Mouse (Mus musculus) stomach, embryonic 16.5 days (tissue): ENCODE data around the gene Cdk2ap2. TPM values are rescaled to one million over a fixed set of nuclear protein-coding genes. Genes with fewer than 3 reads are reported as not detected.

Experiments used
- ATAC-seq: fragments of 200-750 bp; cut with Nextera tagmentation; 2 replicates; pipeline ENCODE4 v1.8.0; 2017; ENCODE audit warnings: moderate number of reproducible peaks, moderate TSS enrichment; ENCODE audit not compliant: insufficient read depth, low FRiP score
- H3K27ac ChIP-seq: fragments of 300-500 bp; sonication (generic); 2 replicates; pipeline ENCODE4 v1.5.1; 2014; ENCODE audit warnings: low read length
- H3K27me3 ChIP-seq: fragments of 300-500 bp; sonication (generic); 2 replicates; pipeline ENCODE4 v1.6.1; 2014; ENCODE audit warnings: low read length, control low read depth, mixed read lengths; ENCODE audit not compliant: control insufficient read depth, insufficient read depth
- H3K36me3 ChIP-seq: fragments of 300-500 bp; sonication (generic); 2 replicates; pipeline ENCODE4 v1.6.1; 2014; ENCODE audit warnings: low read length; ENCODE audit not compliant: control insufficient read depth, insufficient read depth
- H3K4me1 ChIP-seq: fragments of 300-500 bp; sonication (generic); 2 replicates; pipeline ENCODE4 v1.6.1; 2014; ENCODE audit warnings: low read length, control low read depth, mixed read lengths; ENCODE audit not compliant: control insufficient read depth, insufficient read depth
- H3K4me2 ChIP-seq: fragments of 300-500 bp; sonication (generic); 2 replicates; pipeline ENCODE4 v1.6.1; 2014; ENCODE audit warnings: low read depth, low read length, mixed read lengths
- H3K4me3 ChIP-seq: fragments of 300-500 bp; sonication (generic); replicated peaks from 2 replicates; pipeline ENCODE4 v1.5.1; 2014; ENCODE audit warnings: mild to moderate bottlenecking, low read length
- H3K9ac ChIP-seq: fragments of 300-500 bp; sonication (generic); 2 replicates; pipeline ENCODE4 v1.6.1; 2014; ENCODE audit warnings: low read length
- H3K9me3 ChIP-seq: fragments of 300-500 bp; sonication (generic); replicated peaks from 2 replicates; pipeline ENCODE4 v1.6.1; 2016; ENCODE audit warnings: low read length, control low read depth; ENCODE audit not compliant: control insufficient read depth
- WGBS: fragments of 180-500 bp; shearing (Covaris S2); extraction: QIAGEN DNeasy Blood & Tissue Kit; methylation state at CpG from one replicate; pipeline ENCODE4 v1.1.7; 2014; 5-methylcytosine and 5-hydroxymethylcytosine counted together
- polyA plus RNA-seq: library from polyadenylated mRNA; unstranded; fragments of >200 nt; fragmentation: Nextera tagmentation; extraction: Ambion mirVana; gene quantifications from 2 replicates; pipeline ENCODE4 v1.2.1, GENCODE M21; 2015

Gene Cdk2ap2
- polyA plus RNA-seq, 1 experiment from 2014 or later: 115 TPM

GRCm38 (mm10) chr19:4095802-4096201, 1.2 kb upstream of the Cdk2ap2 start:
- H3K9me3 ChIP-seq: no peaks in the 10 kb centered on the region
- ATAC-seq: no peak
- WGBS: 76% methylated on average over 3 of the region's 3 CpGs
- no peak overlapping the region for H3K27ac ChIP-seq
- no peak overlapping the region for H3K4me2 ChIP-seq
- H3K9ac ChIP-seq: no peak overlapping the region
- no peaks in the 10 kb centered on the region for H3K27me3 ChIP-seq
- no peaks in the 10 kb centered on the region for H3K36me3 ChIP-seq
- peaks cover 37% of the 10 kb centered on the region for H3K4me1 ChIP-seq
- H3K4me3 ChIP-seq: no peak overlapping the region

DNA sequence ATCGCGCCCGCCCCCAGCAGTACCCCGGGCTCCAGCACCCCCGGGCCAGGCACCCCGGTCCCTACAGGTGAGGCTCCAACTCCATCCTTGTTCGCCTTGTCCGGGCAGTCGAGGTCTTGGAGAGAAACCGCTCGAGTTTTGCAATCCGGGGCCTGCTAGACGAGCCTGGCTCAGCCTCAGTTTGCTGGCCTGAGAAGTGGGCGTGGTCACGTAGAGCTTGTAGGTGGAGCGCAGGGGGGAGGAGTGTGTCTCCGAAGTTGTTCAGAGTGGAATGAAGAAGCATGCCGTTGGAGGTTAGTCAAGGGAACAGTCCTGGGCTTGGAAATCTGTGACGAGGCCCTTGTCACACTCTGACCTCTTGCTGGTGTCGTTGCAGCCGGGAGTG, 451 bp downstream of the Cdk2ap2 start:
- peak; percentile 49 for ATAC-seq
- no peaks in the 10 kb centered on the region for H3K36me3 ChIP-seq
- peaks cover 41% of the 10 kb centered on the region for H3K4me1 ChIP-seq
- H3K27ac ChIP-seq: peak overlapping the region; percentile 94
- H3K27me3 ChIP-seq: 0 out of 2 replicates have a peak, but pooled peaks cover 4% of the 10 kb centered on the region
- peak overlapping the region; percentile 72 for H3K9ac ChIP-seq
- H3K9me3 ChIP-seq: no peaks in the 10 kb centered on the region
- under 1% methylated on average over 21 of the region's 21 CpGs for WGBS
- peak overlapping the region; percentile 69 for H3K4me3 ChIP-seq
- H3K4me2 ChIP-seq: peak overlapping the region; percentile 72

DNA sequence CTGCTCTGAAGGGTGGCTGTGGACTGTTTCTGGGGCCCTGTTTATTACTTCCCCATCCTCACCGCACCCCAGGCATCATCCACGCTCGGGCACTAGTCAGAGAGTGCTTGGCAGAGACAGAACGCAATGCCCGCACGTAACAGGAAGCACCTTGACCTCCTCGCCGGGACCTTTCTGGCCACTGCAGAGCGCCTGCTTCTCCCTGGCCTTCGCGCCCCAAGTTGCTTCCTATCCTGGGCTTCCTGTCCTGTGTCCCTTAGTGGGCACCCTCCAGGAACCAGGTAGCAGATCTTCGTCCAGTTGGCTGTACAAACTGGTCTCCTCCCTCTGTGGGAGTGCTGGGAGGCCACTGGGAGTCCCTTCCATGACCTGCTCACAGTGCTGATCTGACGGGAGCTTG, 1.4 kb downstream of the Cdk2ap2 start:
- Histone ChIP-seq H3K4me3 (0 out of 2 replicates have a peak overlapping the region, but pooled peaks have one; percentile 69), H3K36me3 (no peaks in the 10 kb centered on the region), H3K4me1 (peaks cover 41% of the 10 kb centered on the region), H3K27ac (peak overlapping the region; percentile 29; the same call in 1 of the 2 replicates), H3K27me3 (0 out of 2 replicates have a peak, but pooled peaks cover 4% of the 10 kb centered on the region), H3K9ac (no peak overlapping the region), H3K4me2 (peak overlapping the region; percentile 86; the same call in 1 of the 2 replicates), H3K9me3 (no peaks in the 10 kb centered on the region)
- WGBS: 90% methylated on average over 13 of the region's 13 CpGs
- ATAC-seq: no peak

DNA sequence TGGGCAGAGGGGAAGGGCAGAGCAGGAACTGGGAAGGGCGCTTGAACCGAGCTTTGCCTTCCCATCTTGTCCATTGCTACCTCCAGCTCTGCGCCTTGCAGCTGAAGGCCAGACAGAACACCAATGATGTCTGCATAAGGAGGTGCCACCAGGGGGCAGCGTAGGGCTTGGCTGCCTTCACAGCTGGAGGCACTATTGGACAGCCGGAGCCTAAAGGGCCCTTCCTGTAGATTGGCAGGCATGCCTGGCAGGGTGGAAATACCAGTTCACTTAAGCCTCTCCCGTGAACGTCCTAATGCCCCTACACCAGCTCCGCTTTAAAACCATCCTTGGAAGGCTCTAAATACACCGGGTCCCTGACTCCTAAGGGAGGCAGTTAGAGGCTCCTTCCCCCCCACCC, 2.1 kb downstream of the Cdk2ap2 start:
- 0 out of 2 replicates have a peak, but pooled peaks cover 4% of the 10 kb centered on the region for H3K27me3 ChIP-seq
- H3K4me2 ChIP-seq: peak overlapping the region; percentile 86
- H3K36me3 ChIP-seq: no peaks in the 10 kb centered on the region
- H3K27ac ChIP-seq: peak overlapping the region; percentile 85
- H3K9me3 ChIP-seq: no peaks in the 10 kb centered on the region
- peak overlapping the region; percentile 68 for H3K9ac ChIP-seq
- peak overlapping the region; percentile 57 for H3K4me3 ChIP-seq
- 15% methylated on average over 9 of the region's 9 CpGs for WGBS
- ATAC-seq: peak; percentile 7; the same call in 1 of the 2 replicates
- H3K4me1 ChIP-seq: peaks cover 41% of the 10 kb centered on the region

DNA sequence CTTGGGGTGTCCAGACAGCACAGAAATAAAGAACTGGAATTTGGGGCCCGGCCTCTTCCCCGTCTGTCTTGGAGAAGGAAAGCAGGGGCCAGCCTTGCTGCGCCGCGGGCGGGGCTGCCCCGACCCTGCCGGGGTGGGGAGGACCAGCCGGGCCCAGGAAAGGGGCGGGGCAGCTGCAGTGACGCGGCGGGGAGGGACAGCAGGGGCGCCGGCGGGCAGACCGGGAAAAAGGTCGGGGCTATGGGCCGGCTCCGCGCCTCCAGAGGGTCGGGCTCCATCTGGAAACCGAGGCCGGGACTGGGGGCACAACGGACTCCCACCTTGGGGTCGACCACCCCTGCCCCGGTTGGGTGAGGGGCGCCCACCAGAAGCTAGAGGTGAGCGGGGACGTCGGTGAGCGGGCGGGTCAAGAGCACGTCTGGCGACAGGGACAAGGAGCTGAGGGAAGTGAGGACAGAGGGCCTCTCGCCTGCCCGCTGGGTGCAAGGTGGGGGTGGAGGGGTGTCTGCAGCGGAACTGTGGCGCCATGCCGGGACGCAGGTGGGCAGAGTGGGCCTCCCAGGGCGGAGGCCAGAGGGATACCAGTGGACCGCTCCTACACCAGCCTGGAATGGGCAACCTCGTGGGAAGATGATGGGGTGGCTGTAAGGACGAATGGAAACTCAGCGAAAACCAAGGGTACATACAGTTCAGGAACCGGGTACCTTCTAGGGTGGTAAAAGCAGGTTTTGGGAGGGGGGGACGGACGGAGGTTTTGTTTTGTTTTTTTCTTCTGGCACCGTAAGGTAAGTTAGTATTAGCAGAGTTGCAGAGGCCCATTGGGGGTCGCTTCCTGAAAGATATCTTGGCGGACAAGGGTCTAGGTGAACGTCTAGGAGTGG, 3.1 kb downstream of the Cdk2ap2 start, which contains the start of gene Pitpnm1:
Gene Pitpnm1, plus strand, starts transcription at position 162 of the 881 bp plus-strand sequence.
- Histone ChIP-seq H3K36me3 (no peaks in the 10 kb centered on the region), H3K27me3 (0 out of 2 replicates have a peak, but pooled peaks cover 4% of the 10 kb centered on the region), H3K4me1 (peaks cover 41% of the 10 kb centered on the region), H3K27ac (peak within 1 kb of the TSS; percentile 85), H3K4me3 (peak within 1 kb of the TSS; percentile 57), H3K4me2 (peak within 1 kb of the TSS; percentile 86), H3K9me3 (no peaks in the 10 kb centered on the region), H3K9ac (peak within 1 kb of the TSS; percentile 68)
- WGBS: 1% methylated on average over 52 of the region's 53 CpGs
- peak; percentile 15; the same call in 1 of the 2 replicates for ATAC-seq

- Histone ChIP-seq H3K36me3 (no peaks in the 10 kb centered on the region), H3K9me3 (no peaks in the 10 kb centered on the region), H3K9ac (peak overlapping the region; percentile 68), H3K4me2 (peak overlapping the region; percentile 86), H3K4me3 (peak overlapping the region; percentile 57), H3K4me1 (peaks cover 41% of the 10 kb centered on the region), H3K27me3 (0 out of 2 replicates have a peak, but pooled peaks cover 4% of the 10 kb centered on the region), H3K27ac (no peak overlapping the region)
- ATAC-seq: no peak
- WGBS: 3% methylated on average over 52 of the region's 52 CpGs
Observed at GRCm38 (mm10) chr19:4100718-4101261, 3.8 kb downstream of the Cdk2ap2 start.

DNA sequence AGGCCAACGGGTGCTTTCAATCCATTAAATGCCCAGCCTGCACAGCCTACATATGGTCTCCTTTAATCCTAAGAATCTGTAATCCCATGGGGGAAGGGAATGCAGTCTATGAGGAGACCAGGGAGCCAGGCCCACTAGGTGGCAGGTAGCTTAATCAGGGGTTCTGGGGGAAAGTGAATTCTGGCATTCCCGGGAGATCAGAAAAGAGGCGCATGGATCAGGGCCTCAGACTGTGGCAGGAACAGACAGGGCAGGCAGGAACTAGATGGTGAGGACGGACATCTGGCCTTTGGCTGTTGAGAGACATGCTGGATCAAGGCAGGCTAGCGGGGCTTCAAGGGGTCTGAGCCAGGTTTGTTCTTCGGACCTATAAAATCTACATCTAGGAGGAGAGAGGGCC, 4.5 kb downstream of the Cdk2ap2 start:
- Histone ChIP-seq H3K27me3 (0 out of 2 replicates have a peak, but pooled peaks cover 4% of the 10 kb centered on the region), H3K4me2 (peak overlapping the region; percentile 86; the same call in 1 of the 2 replicates), H3K9ac (no peak overlapping the region), H3K4me1 (peaks cover 38% of the 10 kb centered on the region), H3K36me3 (no peaks in the 10 kb centered on the region), H3K27ac (no peak overlapping the region), H3K4me3 (no peak overlapping the region), H3K9me3 (no peaks in the 10 kb centered on the region)
- no peak for ATAC-seq
- WGBS: 83% methylated on average over 6 of the region's 6 CpGs

DNA sequence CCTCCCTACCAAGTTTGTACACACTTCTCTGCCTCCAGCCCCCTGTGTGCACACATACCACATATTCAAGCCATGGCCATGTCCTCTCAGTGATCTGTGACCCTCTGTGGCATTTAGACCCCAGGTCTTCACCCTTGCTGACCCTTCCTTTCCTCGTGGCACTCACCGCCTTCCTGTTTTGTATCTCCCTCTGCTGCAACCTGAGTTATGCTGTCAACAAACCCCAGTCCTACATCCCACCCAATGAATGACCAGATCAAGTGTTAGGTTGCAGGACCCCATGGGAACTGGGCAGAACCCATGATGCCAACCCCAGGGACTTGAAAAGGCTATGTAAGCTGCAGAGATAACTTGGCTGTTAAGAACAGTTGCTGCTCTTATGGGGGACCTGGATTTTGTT, 5.1 kb downstream of the Cdk2ap2 start:
- H3K4me1 ChIP-seq: peaks cover 36% of the 10 kb centered on the region
- H3K9me3 ChIP-seq: no peaks in the 10 kb centered on the region
- H3K27me3 ChIP-seq: 0 out of 2 replicates have a peak, but pooled peaks cover 4% of the 10 kb centered on the region
- H3K4me3 ChIP-seq: no peak overlapping the region
- H3K36me3 ChIP-seq: no peaks in the 10 kb centered on the region
- WGBS: 88% methylated on average over 2 of the region's 2 CpGs
- ATAC-seq: no peak
- no peak overlapping the region for H3K9ac ChIP-seq
- no peak overlapping the region for H3K27ac ChIP-seq
- H3K4me2 ChIP-seq: no peak overlapping the region

- Histone ChIP-seq H3K4me2 (no peak overlapping the region), H3K9ac (no peak overlapping the region), H3K36me3 (no peaks in the 10 kb centered on the region), H3K27me3 (0 out of 2 replicates have a peak, but pooled peaks cover 4% of the 10 kb centered on the region), H3K27ac (no peak overlapping the region), H3K4me1 (peaks cover 33% of the 10 kb centered on the region), H3K4me3 (no peak overlapping the region), H3K9me3 (no peaks in the 10 kb centered on the region)
- ATAC-seq: no peak
- WGBS: 91% methylated on average over 12 of the region's 12 CpGs
Observed at GRCm38 (mm10) chr19:4102626-4103025, 5.6 kb downstream of the Cdk2ap2 start.
